Mouse (Mus musculus): ENCODE results near the gene Fam78b.

Gene Fam78b

DNA sequence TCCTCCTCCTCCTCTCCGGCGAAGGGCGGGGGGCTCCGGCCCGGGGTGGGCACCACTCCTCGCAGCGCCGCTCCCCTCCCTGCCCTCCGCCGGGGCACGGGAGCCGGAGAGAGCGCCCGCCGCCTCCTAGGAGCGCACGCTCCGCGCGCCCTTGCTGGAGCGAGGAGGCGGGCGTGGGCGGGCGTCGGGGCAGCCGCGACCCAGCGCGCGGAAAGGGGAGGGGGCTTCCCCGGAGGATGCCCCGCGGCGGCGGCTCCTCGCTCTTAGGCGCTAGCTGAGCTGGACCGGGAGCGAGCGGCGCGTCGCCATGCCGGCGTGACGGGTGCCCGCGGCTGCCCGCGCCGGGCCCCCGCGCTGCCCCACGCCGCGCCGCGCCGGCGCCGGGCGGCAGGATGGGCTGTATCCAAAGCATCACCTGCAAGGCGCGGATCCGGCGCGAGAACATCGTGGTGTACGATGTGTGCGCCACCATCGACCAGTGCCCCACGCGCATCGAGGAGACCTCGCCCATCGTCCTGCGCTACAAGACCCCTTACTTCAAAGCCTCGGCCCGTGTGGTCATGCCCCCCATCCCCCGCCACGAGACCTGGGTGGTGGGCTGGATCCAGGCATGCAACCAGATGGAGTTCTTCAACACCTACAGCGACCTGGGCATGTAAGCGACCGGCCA, at the start of gene Fam78b:
Fam78b (plus strand) TSS at position 244 of the 670 bp plus-strand sequence.
- DNase-seq (ENCODE audit: extremely low read depth, low read depth, low spot score) = no peak

DNA sequence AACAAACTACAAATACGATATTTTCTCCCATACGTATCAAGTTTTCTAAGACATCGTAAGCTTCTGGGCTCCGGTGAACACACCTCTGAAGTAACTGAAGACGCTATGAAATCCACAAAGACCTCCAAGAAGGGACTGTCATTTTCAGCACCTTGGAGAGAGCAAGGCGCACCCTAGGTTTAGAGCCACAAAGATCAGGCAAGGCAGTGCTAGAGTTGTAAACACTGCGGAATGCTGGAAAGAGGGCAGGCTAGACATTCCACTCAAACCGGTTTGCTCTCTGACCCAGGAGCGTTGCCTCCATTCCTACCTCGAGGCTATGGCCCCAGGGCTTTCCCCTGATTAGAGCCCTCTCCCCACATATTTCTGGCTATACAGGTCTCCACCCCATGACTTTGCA, 36.7 kb upstream of the Fam78b start:
- DNase-seq (ENCODE audit: extremely low read depth, low read depth, low spot score) = no peak

DNA sequence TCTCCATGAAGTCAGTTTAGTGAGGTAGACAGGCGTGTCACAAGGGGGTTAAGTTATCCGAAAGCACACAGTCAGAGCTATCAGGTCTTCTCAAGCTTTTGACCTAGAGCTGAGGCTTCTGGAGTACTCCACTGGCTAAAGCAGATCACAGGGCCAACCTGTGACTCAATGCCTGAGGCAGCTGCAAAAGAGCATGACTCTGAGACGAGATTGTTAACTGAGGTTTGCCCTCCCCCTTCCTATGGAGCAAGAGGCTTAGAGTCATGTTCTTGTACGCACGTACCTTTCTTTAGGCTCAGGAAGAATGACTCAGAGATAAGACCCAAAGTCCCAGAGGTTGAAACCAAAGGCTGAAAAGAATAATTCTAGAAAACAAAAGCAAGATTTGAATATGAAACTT, 32.9 kb upstream of the Fam78b start:
- DNase-seq (ENCODE audit: extremely low read depth, low read depth, low spot score) = no peak

GRCm38 (mm10) chr1:166973731-166974130, 27.5 kb upstream of the Fam78b start:
- DNase-seq (ENCODE audit: extremely low read depth, low read depth, low spot score) = no peak

- no peak for DNase-seq (ENCODE audit: extremely low read depth, low read depth, low spot score)
Observed at GRCm38 (mm10) chr1:166978611-166979010, 22.6 kb upstream of the Fam78b start.

DNA sequence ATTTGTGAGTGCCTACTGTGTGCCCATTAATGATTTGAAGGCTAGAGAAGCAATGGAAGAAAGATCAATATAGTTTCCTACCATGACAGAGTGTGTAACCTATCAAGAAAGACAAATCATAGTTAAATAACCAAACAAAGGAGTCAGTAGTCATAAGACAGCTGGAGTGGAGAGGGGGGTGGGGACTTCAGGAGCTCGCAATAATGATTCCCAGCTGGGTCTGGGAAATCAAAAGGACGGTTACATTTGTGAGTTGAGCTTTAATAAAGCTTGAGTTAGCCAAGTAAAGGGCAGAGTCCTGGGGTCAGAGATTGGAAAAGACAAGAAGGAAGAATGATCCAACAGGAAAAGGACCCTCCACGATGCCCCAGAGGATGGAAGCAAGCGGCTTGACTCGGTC, 7.0 kb upstream of the Fam78b start:
- DNase-seq (ENCODE audit: extremely low read depth, low read depth, low spot score) = no peak

GRCm38 (mm10) chr1:166996250-166996649, 5.0 kb upstream of the Fam78b start:
- DNase-seq (ENCODE audit: extremely low read depth, low read depth, low spot score) = no peak

DNA sequence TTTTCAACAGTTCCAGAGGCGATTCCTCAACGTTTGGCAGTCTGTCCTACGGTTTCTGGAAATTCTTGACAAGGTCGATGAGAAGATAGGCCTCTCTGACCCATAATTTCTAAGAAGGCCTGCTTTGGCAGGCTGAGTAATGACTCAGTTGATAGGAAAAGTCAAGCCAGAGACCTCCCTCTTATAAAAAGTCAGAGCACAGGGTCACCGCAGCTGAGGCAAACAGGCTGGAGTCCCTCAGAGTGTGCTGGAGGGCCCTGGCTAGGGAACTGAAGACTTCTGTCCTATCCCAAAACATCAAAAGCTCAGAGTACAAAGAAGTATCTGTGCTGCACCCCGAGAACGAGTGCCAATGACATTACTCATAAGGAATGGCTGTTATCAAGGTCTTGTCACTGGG, 4.4 kb upstream of the Fam78b start:
- no peak for DNase-seq (ENCODE audit: extremely low read depth, low read depth, low spot score)

DNA sequence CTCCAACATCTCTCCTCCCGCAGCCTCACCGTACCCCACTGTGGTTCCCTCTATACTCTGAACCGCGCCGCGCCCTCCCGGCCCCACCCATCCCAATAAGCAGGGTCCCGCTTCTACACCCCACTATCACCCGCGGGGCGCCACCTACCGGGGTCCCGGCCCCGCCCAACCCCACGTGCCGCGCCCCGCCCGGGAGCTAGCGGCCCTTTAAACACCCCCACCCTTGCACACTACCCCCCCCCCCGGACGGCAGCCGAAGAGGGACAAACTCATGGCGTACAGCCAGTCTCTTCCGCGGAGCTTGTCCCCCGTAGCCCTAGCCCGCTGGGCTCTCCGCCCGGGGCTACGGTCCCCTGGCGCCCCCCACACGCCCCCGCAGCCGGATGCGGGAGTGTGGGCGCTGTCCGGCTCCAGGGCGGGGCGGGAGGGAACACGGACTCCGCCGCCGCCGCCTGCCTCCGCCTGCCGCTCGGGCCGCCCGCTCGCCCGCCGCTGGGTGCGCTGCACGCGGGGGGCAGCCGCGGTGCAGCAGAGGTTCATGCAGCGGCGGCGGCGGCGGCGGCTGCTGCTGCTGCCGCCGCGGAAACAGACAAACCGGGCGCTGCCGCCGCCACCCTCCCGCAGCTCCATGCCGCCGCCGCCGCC, 566 bp upstream of the Fam78b start:
- DNase-seq (ENCODE audit: extremely low read depth, low read depth, low spot score) = no peak

DNA sequence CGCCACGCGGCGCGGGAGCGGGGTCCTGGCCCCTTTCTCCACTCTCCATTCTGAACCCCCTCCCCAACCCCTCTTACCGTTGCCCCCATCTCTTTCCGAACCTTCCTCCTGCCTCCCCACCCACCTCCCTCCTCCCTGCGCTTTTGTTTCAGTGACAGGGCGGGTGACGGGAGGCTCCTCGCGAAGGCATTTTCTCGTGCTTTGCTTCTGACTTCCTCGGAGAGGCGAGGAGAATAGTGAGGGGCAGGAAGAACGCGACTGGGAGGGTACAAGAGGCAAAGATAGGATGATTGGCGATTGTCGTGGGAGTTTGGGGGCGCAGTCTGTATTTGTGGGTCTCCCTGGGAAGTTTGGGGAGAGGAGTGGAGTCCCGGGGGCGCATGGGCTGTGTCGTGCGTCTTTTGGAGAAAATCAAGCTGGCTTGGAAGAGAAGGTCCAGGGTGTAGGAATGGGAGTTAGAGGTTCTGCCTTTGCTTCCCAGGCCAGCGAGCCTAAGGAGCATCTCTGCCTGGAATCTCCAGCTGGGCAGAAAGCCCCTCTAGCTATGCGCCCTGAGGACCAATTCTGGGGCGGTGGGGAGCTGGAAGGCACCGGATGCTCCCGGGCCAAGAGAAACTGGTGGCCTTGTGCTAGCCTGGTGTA, 748 bp downstream of the Fam78b start:
- no peak for DNase-seq (ENCODE audit: extremely low read depth, low read depth, low spot score)

- DNase-seq (ENCODE audit: extremely low read depth, low read depth, low spot score) = no peak
Observed at GRCm38 (mm10) chr1:167002486-167002850, 1.3 kb downstream of the Fam78b start.

- no peak for DNase-seq (ENCODE audit: extremely low read depth, low read depth, low spot score)
Observed at GRCm38 (mm10) chr1:167004621-167005020, 3.4 kb downstream of the Fam78b start.

DNA sequence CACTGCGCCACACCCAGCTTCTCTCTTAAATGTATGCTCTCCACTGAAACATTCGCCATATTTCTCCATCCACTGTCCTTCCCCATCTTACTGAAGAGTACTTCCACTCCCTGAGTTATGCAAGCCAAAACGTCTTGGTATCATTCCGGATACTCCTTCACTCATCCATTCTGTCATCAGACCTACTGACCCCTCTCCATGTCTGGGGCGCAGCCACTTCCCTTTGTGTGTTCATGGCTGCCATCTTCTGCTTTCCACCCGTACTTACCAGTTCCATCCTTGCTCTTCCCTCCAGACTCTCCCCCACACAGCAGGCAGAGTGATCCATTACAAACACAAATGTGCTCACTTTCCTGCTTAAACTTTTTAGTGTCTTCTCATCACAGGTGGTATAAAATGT, 6.1 kb downstream of the Fam78b start:
- no peak for DNase-seq (ENCODE audit: extremely low read depth, low read depth, low spot score)

DNA sequence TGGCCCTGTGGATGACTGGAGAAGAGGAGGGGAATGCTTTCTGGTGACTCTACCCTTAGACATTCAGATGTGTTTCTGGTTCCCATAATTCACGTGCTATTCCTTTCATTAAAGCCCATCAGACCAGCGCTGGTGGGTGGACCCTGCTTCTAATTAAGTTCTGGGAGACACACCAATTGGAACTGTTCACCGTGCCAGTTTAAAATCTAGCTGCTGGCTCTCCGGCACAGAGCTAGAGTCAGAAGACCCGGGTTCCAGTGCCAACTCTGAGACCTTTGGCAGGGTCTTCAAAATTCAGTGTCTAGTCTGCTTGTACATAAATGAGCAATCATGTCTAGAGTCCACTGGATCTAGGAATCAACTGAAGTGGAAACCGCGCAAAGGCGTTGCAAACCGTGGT, 9.0 kb downstream of the Fam78b start:
- DNase-seq (ENCODE audit: extremely low read depth, low read depth, low spot score) = no peak

DNA sequence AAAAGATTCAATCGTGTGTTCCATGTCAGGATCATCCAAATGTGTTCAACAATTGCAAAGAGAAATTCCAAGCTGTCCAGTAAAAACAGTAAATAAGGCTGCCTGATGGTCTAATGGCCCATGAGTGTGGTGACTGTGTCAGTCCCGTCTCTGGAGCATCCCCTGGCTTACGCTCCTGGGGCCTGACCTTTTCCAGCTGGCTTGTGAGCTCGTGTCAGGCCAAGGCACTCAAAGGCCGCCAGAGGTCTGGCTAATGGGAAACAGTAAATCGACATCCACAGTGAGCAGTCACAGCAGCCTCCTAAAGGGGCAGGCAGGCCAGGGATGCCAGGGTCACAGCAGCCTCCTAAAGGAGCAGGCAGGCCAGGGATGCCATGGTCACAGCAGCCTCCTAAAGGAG, 10.1 kb downstream of the Fam78b start:
- no peak for DNase-seq (ENCODE audit: extremely low read depth, low read depth, low spot score)

DNA sequence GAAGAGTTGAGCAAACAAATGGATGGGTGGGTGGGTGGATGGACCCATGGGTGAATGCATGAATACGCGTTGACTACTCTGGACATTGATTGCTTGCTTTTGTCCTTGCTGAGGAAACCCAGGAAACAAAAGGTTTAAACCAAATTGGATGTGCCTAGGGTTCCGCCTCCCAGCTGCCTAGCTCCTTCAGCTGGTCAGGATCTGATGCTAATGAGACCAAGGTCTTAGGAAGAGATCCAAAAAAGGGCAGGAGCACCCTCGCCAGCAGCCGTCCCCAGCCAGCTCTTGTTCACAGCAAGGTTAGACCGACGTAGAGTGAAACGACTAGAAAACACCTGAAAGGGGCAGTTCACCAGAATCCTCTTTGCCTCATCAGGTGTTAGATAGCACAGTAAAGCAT, 11.4 kb downstream of the Fam78b start:
- no peak for DNase-seq (ENCODE audit: extremely low read depth, low read depth, low spot score)

DNA sequence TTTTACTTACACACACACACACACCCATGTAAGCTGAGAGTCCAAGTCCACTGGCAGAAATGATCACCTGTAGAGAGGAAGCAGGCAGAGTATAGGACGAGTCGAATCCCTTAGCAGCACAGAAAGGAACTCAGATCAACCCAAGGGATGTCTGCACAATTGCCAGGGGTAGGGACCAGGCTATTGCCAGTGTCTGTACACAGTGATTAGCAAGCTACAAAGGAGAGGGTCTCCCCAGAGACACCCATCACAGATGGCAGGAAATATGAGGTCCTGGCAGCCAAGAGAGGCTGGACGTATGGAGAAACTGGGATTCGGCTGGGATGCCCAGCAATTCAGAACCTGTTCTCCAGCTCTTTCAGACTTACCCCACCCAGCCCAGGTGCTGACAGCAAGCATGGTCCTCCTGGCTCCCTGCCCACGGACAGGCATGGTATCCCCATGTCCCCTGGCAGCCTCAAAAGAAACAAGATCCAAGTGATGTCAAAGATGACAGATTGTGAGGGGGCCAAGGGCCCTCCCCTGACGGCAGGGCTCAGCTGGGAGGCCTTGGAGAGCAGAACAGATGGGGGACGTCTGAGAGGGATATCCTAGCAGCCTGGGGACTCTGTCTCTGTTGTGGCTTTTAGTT, 12.1 kb downstream of the Fam78b start:
- no peak for DNase-seq (ENCODE audit: extremely low read depth, low read depth, low spot score)

- DNase-seq (ENCODE audit: extremely low read depth, low read depth, low spot score) = no peak
Observed at GRCm38 (mm10) chr1:167016269-167016668, 15.1 kb downstream of the Fam78b start.

DNA sequence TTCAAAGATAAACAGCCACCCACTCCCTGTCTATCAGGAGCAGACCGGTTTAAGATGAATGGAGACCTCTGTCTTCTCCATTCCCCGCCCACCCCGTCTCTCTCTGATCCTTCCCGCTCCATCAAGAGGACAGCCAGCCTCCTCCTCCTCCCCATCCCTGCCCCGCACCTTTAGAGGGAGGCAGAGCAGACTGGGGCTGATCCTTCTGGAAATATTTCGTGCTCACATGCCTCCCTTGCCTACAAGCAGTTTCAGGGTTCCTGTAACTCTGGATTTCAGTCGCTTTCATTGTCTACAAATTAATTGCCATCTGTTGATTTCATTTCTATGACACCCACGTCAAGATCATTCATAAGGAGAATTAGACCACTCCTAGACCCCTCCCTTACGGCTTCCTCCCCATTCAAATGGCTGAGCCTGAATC, 20.8 kb downstream of the Fam78b start:
- DNase-seq (ENCODE audit: extremely low read depth, low read depth, low spot score) = no peak

GRCm38 (mm10) chr1:167022541-167023121, 21.4 kb downstream of the Fam78b start:
- no peak for DNase-seq (ENCODE audit: extremely low read depth, low read depth, low spot score)

DNA sequence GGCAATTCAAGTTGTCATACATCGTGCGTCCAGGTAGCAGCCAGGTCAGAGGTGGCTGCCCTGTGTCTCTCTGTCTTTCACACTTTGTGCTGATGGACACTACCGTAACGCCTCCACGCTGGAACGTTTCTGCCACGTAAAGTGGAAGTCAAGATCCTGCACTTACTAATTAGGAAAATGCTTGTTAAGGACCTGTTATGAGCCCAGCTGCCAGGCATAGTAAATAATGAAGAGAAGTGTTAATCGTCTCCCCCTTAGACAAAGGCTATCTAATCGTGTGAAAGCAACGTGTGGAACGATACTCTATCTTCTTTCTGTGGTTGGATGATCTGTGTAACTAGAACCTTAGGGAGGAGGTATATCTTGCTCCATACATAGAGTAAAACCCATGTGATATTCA, 22.6 kb downstream of the Fam78b start:
- DNase-seq (ENCODE audit: extremely low read depth, low read depth, low spot score) = no peak

- no peak for DNase-seq (ENCODE audit: extremely low read depth, low read depth, low spot score)
Observed at GRCm38 (mm10) chr1:167024961-167025360, 23.7 kb downstream of the Fam78b start.

Data from fat pad, adult 2 months (tissue).